Mouse (Mus musculus): ENCODE measurements around the gene Tmbim1. TPM values are rescaled to one million over a fixed set of nuclear protein-coding genes. Genes with fewer than 3 reads are reported as not detected.

Gene Tmbim1
- polyA plus RNA-seq, 1 experiment from 2014 or later: 3.7 TPM

DNA sequence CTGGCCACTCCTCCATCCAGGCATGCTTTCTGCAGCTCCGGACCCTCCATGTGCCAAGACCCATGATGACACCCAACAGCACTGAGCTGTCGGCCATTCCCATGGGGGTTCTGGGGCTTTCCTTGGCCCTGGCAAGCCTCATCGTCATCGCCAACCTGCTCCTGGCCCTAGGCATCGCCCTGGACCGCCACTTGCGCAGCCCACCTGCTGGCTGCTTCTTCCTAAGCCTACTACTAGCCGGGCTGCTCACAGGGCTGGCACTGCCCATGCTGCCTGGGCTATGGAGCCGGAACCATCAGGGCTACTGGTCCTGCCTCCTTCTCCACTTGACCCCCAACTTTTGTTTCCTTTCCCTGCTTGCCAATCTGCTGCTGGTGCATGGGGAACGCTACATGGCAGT, 26.9 kb downstream of the Tmbim1 start, which contains the start of gene Gpbar1:
TSS of gene Gpbar1 (plus strand) at position 13 of the 400 bp plus-strand sequence.
- no peak within 1 kb of the TSS for H3K27ac ChIP-seq (ENCODE audit: low read depth, low read length)
- no peaks in the 10 kb centered on the region for H3K27me3 ChIP-seq (replicated peaks; ENCODE audit: control insufficient read depth, insufficient read depth, low read length)
- peaks cover 4% of the 10 kb centered on the region; the same call in 1 of the 2 replicates for H3K4me1 ChIP-seq (ENCODE audit: control insufficient read depth, insufficient read depth, low read length)
- no peak within 1 kb of the TSS for H3K4me2 ChIP-seq (ENCODE audit: low read length)
- no peak within 1 kb of the TSS for H3K9ac ChIP-seq (ENCODE audit: low read length)
- no peak within 1 kb of the TSS for H3K4me3 ChIP-seq (ENCODE audit: low read depth, low read length)
- peaks cover 46% of the 10 kb centered on the region for H3K36me3 ChIP-seq (ENCODE audit: control insufficient read depth, insufficient read depth, low read length)
- ATAC-seq (no peak), DNase-seq (ENCODE audit: low spot score) (no peak)
- 89% methylated on average over 10 of the region's 10 CpGs for WGBS
- no peaks in the 10 kb centered on the region for H3K9me3 ChIP-seq (replicated peaks; ENCODE audit: control insufficient read depth, low read length)

DNA sequence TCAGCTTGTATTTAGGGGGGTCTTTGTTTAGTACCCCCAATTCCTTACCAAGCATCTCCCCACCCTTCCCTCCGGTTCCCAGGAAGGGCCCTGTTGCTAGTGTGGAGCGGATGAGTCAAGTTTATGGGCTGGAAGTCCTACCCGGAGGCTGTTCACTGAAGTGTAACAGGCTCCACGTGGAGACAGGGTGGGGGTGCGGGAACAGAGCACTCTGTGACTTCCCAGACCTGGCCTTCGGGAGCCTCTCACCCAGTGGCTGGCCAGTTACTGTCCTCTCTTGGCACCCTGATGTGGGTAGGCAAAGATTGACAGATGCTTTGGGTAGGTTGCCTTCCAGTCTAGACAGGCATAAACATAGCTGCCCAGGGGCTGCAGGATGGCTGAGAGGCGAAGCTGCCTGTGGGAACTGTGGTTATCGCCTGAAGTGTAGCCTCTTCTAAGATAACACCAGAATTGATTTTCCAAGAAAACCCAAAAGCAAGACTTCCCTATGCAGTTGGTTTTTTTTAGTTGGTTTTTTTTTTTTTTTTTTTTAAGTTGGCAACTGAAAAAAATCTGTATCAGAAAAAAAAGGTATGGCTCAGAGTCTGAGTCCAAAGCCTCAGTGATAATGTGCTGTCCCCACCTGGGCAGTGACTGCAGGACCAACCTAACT, 27.4 kb downstream of the Tmbim1 start:
- DNase-seq (ENCODE audit: low spot score): no peak
- ATAC-seq: no peak
- Histone ChIP-seq H3K9ac (ENCODE audit: low read length) (no peak overlapping the region), H3K27ac (ENCODE audit: low read depth, low read length) (no peak overlapping the region), H3K36me3 (ENCODE audit: control insufficient read depth, insufficient read depth, low read length) (peaks cover 43% of the 10 kb centered on the region), H3K27me3 (replicated peaks; ENCODE audit: control insufficient read depth, insufficient read depth, low read length) (no peaks in the 10 kb centered on the region), H3K9me3 (replicated peaks; ENCODE audit: control insufficient read depth, low read length) (no peaks in the 10 kb centered on the region), H3K4me3 (ENCODE audit: low read depth, low read length) (no peak overlapping the region), H3K4me1 (ENCODE audit: control insufficient read depth, insufficient read depth, low read length) (peaks cover under 1% of the 10 kb centered on the region; the same call in 1 of the 2 replicates), H3K4me2 (ENCODE audit: low read length) (no peak overlapping the region)
- 72% methylated on average over 8 of the region's 8 CpGs for WGBS

DNA sequence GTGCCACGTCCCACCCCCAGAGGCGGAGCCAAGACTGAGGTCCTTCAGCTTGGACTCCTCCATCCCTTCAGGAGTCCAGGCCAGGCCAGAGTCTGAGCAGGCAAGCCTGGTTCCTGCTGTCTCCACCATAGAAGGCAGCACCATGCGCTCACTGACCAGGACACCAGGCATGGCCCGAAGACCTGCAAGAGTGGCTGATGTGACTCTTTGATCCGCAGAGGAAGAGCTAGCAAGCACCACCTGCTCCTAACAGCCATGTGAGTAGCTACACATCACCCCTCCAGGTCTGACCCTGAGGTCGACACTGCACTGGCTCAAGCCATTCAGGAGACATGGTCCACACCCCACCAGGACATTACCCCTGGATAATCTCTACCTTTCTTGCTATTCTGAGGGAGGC, 28.4 kb downstream of the Tmbim1 start:
- H3K4me3 ChIP-seq (ENCODE audit: low read depth, low read length): no peak overlapping the region
- no peaks in the 10 kb centered on the region for H3K27me3 ChIP-seq (replicated peaks; ENCODE audit: control insufficient read depth, insufficient read depth, low read length)
- H3K9me3 ChIP-seq (replicated peaks; ENCODE audit: control insufficient read depth, low read length): no peaks in the 10 kb centered on the region
- DNase-seq (ENCODE audit: low spot score) (no peak), ATAC-seq (no peak)
- no peak overlapping the region for H3K4me2 ChIP-seq (ENCODE audit: low read length)
- WGBS: 66% methylated on average over 6 of the region's 6 CpGs
- H3K27ac ChIP-seq (ENCODE audit: low read depth, low read length): no peak overlapping the region
- peaks cover 34% of the 10 kb centered on the region for H3K36me3 ChIP-seq (ENCODE audit: control insufficient read depth, insufficient read depth, low read length)
- H3K9ac ChIP-seq (ENCODE audit: low read length): no peak overlapping the region
- no peaks in the 10 kb centered on the region for H3K4me1 ChIP-seq (ENCODE audit: control insufficient read depth, insufficient read depth, low read length)

DNA sequence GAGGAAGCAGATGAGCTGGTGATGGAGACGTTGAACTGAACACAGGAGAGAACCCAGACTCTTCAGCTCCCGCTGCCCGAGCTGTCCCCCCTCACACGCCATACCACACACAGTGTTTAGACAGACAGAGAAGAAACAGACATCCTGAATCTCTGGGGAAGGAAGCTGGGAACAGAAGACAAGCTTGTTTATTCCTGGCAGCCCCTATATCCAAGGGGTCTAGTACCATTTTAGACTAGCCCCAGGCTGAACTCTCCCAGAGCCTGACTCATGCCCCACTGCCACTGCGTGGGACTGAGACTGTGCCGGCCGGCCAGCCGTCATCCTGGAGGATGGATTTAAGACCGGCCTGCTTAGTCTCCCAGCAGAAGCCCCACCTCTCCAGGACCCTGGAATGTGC, 30.4 kb downstream of the Tmbim1 start:
- Histone ChIP-seq H3K4me3 (ENCODE audit: low read depth, low read length) (no peak overlapping the region), H3K27ac (ENCODE audit: low read depth, low read length) (no peak overlapping the region), H3K4me2 (ENCODE audit: low read length) (no peak overlapping the region), H3K4me1 (ENCODE audit: control insufficient read depth, insufficient read depth, low read length) (no peaks in the 10 kb centered on the region), H3K27me3 (replicated peaks; ENCODE audit: control insufficient read depth, insufficient read depth, low read length) (no peaks in the 10 kb centered on the region), H3K9ac (ENCODE audit: low read length) (no peak overlapping the region), H3K36me3 (ENCODE audit: control insufficient read depth, insufficient read depth, low read length) (peaks cover 13% of the 10 kb centered on the region), H3K9me3 (replicated peaks; ENCODE audit: control insufficient read depth, low read length) (no peaks in the 10 kb centered on the region)
- 60% methylated on average over 9 of the region's 9 CpGs for WGBS
- DNase-seq (ENCODE audit: low spot score): no peak
- ATAC-seq: no peak

DNA sequence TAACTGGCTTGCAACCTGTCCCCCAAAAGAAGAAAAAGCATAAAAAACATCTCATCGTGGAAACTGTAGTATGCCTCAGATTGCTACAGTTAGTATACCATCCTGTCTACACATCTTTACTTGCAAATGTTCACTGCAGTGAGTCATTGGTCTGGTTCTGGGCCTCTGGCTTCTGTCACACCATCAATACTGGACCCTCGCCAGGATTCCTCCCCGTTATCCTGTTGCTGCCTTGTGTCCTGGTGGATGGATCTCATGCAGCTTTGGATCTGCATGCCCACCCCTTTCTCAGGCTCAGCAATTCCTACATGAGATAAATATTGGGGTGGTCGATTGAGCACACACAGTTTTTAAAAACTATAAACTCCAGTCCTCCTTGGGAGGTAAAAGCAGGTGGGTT, 33.8 kb downstream of the Tmbim1 start:
- WGBS: 71% methylated on average over 4 of the region's 4 CpGs
- no peaks in the 10 kb centered on the region for H3K9me3 ChIP-seq (replicated peaks; ENCODE audit: control insufficient read depth, low read length)
- DNase-seq (ENCODE audit: low spot score): no peak
- H3K4me2 ChIP-seq (ENCODE audit: low read length): no peak overlapping the region
- H3K27ac ChIP-seq (ENCODE audit: low read depth, low read length): no peak overlapping the region
- H3K27me3 ChIP-seq (replicated peaks; ENCODE audit: control insufficient read depth, insufficient read depth, low read length): no peaks in the 10 kb centered on the region
- H3K4me3 ChIP-seq (ENCODE audit: low read depth, low read length): no peak overlapping the region
- H3K9ac ChIP-seq (ENCODE audit: low read length): no peak overlapping the region
- peaks cover 25% of the 10 kb centered on the region for H3K36me3 ChIP-seq (ENCODE audit: control insufficient read depth, insufficient read depth, low read length)
- no peaks in the 10 kb centered on the region for H3K4me1 ChIP-seq (ENCODE audit: control insufficient read depth, insufficient read depth, low read length)
- ATAC-seq: no peak

DNA sequence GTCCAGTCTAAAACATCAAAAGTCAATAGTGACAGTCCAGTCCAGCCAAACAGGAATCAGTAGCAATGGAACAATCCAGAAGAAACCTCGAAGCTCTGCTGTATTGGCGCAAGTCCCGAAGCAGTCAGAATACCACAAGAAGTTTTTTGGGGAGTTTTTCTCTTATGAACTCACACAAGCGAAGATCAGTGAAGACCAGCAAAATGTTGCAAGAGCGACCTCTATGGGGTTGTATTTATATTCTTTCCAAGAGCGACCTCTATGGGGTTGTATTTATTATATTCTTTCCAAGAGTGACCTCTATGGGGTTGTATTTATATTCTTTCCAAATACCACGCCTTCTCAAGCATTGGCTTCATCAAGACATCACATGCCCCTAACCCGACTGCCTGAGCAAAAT, 36.7 kb downstream of the Tmbim1 start:
- Histone ChIP-seq H3K9ac (ENCODE audit: low read length) (no peak overlapping the region), H3K4me2 (ENCODE audit: low read length) (no peak overlapping the region), H3K36me3 (ENCODE audit: control insufficient read depth, insufficient read depth, low read length) (peaks cover 54% of the 10 kb centered on the region), H3K4me3 (ENCODE audit: low read depth, low read length) (no peak overlapping the region), H3K27ac (ENCODE audit: low read depth, low read length) (no peak overlapping the region), H3K9me3 (replicated peaks; ENCODE audit: control insufficient read depth, low read length) (no peaks in the 10 kb centered on the region), H3K27me3 (replicated peaks; ENCODE audit: control insufficient read depth, insufficient read depth, low read length) (no peaks in the 10 kb centered on the region), H3K4me1 (ENCODE audit: control insufficient read depth, insufficient read depth, low read length) (no peaks in the 10 kb centered on the region)
- 89% methylated on average over 8 of the region's 8 CpGs for WGBS
- no peak for ATAC-seq
- no peak for DNase-seq (ENCODE audit: low spot score)

DNA sequence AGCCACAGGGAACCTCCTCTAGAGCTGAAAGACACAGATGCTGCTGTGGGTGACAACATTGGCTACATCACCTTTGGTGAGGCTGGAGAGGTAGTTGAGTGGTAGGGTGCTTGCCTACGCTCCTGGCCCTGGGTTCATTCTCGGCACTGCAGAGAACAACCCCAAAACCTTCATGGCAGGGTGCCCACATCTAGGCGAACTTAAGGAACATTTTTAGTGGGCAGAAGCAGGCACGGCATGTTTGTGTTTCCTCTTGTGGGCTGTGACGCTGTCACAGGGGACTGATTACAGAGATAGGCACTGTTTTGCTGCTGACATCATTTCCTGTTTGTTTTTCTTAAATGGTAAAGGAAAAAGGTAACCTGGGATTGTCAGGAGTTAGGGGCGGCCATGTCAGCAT, 42.9 kb downstream of the Tmbim1 start:
- WGBS: 93% methylated on average over 6 of the region's 6 CpGs
- Histone ChIP-seq H3K36me3 (ENCODE audit: control insufficient read depth, insufficient read depth, low read length) (peaks cover 87% of the 10 kb centered on the region), H3K9me3 (replicated peaks; ENCODE audit: control insufficient read depth, low read length) (no peaks in the 10 kb centered on the region), H3K27me3 (replicated peaks; ENCODE audit: control insufficient read depth, insufficient read depth, low read length) (no peaks in the 10 kb centered on the region), H3K4me1 (ENCODE audit: control insufficient read depth, insufficient read depth, low read length) (no peaks in the 10 kb centered on the region), H3K4me3 (ENCODE audit: low read depth, low read length) (no peak overlapping the region), H3K9ac (ENCODE audit: low read length) (no peak overlapping the region), H3K27ac (ENCODE audit: low read depth, low read length) (no peak overlapping the region), H3K4me2 (ENCODE audit: low read length) (no peak overlapping the region)
- no peak for ATAC-seq
- no peak for DNase-seq (ENCODE audit: low spot score)

DNA sequence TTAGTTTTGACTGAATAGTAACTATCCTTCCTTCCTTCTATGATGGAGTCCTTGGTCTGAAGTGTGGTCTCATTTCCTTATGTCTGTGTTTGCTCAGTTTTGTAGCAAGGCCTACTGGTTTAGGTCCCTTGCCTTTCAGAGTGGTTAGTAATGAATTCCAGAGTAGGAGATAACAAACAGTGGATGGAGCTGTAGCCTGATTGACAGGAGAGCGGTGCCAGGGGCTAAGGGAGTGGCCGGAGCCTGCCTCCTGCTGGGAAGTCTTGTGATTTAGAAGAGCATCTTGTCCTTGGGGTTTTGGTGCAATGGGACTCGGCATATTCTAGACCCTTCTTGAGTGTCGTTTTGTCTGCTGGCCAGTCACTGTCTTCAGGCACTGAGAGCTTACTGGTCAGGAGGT, 48.6 kb downstream of the Tmbim1 start:
- Histone ChIP-seq H3K27me3 (replicated peaks; ENCODE audit: control insufficient read depth, insufficient read depth, low read length) (no peaks in the 10 kb centered on the region), H3K9me3 (replicated peaks; ENCODE audit: control insufficient read depth, low read length) (no peaks in the 10 kb centered on the region), H3K27ac (ENCODE audit: low read depth, low read length) (no peak overlapping the region), H3K4me1 (ENCODE audit: control insufficient read depth, insufficient read depth, low read length) (no peaks in the 10 kb centered on the region), H3K4me3 (ENCODE audit: low read depth, low read length) (no peak overlapping the region), H3K9ac (ENCODE audit: low read length) (no peak overlapping the region), H3K4me2 (ENCODE audit: low read length) (no peak overlapping the region), H3K36me3 (ENCODE audit: control insufficient read depth, insufficient read depth, low read length) (peaks cover 85% of the 10 kb centered on the region)
- DNase-seq (ENCODE audit: low spot score) (no peak), ATAC-seq (no peak)
- WGBS: 86% methylated on average over 4 of the region's 4 CpGs

DNA sequence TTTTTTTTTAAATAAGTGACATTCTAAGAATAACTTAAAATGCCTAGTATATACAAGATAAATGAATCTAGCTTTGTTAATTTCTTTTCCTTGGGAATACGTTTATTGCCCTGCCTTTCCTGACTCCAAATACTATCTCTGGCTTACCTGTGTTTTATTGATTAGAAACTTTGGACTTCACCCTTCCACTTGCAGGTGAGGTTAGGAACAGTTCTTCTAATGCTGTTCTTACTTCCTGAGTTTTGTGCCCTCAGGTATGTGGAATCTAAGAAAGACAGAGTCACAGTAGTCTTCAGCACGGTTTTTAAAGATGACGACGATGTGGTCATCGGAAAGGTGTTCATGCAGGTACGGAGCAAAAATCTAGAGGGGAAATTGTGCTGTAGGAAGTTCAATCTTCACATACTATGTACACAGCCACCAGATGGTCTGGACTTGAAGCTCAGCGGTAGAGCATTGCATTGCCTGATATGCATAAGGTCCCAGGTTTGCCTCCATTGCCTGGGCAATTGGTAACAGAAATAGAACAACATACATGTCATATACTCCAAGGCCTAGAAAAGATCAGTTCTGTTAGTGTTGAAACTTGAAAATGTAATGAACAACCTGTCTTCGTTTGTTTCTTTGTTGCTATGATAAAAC, 49.6 kb downstream of the Tmbim1 start:
- Histone ChIP-seq H3K9ac (ENCODE audit: low read length) (no peak overlapping the region), H3K4me3 (ENCODE audit: low read depth, low read length) (no peak overlapping the region), H3K9me3 (replicated peaks; ENCODE audit: control insufficient read depth, low read length) (no peaks in the 10 kb centered on the region), H3K4me2 (ENCODE audit: low read length) (no peak overlapping the region), H3K4me1 (ENCODE audit: control insufficient read depth, insufficient read depth, low read length) (no peaks in the 10 kb centered on the region), H3K27me3 (replicated peaks; ENCODE audit: control insufficient read depth, insufficient read depth, low read length) (no peaks in the 10 kb centered on the region), H3K36me3 (ENCODE audit: control insufficient read depth, insufficient read depth, low read length) (peaks cover 87% of the 10 kb centered on the region), H3K27ac (ENCODE audit: low read depth, low read length) (no peak overlapping the region)
- 95% methylated on average over 8 of the region's 8 CpGs for WGBS
- no peak for DNase-seq (ENCODE audit: low spot score)
- no peak for ATAC-seq

Measured in forebrain, embryonic 14.5 days (tissue).